Mouse (Mus musculus): ENCODE data around the gene Eml3. TPM values are rescaled to one million over a fixed set of nuclear protein-coding genes. Genes with fewer than 3 reads are reported as not detected.
A peak's percentile ranks its signal among the peaks of the same experiment; 100 is the strongest.
"Not testable (repeated sequence)": the region's sequence is repeated elsewhere in the genome, so short reads cannot be mapped to it uniquely, and the experiment has no call there.

Eml3 gene
- polyA plus RNA-seq, 1 experiment from 2014 or later: 16.8 TPM

- peak overlapping the region; percentile 93 for H3K9ac ChIP-seq (replicated peaks; ENCODE audit: low read depth, low read length)
- peak overlapping the region; percentile 83 for H3K27ac ChIP-seq (ENCODE audit: low read length)
- H3K36me3 ChIP-seq (ENCODE audit: control insufficient read depth, insufficient read depth, low read length): peaks cover 63% of the 10 kb centered on the region
- no peaks in the 10 kb centered on the region for H3K9me3 ChIP-seq (ENCODE audit: control insufficient read depth, low read depth, low read length)
- peak overlapping the region; percentile 89 for H3K4me3 ChIP-seq (ENCODE audit: low read depth, low read length)
- WGBS: under 1% methylated on average over 8 of the region's 8 CpGs
- peaks cover 10% of the 10 kb centered on the region; the same call in 1 of the 2 replicates for H3K4me1 ChIP-seq (ENCODE audit: control insufficient read depth, insufficient read depth, low read length)
- no peaks in the 10 kb centered on the region for H3K27me3 ChIP-seq (ENCODE audit: control insufficient read depth, insufficient read depth, low read length)
- peak overlapping the region; percentile 61 for H3K4me2 ChIP-seq (replicated peaks; ENCODE audit: low read depth, low read length)
- ATAC-seq (ENCODE audit: insufficient number of reproducible peaks, insufficient read depth, low FRiP score, low read depth): no peak
Measured at GRCm38 (mm10) chr19:8967373-8967743, 38.0 kb downstream of the Eml3 start.

- Histone ChIP-seq H3K9ac (replicated peaks; ENCODE audit: low read depth, low read length) (peak overlapping the region; percentile 93), H3K4me1 (ENCODE audit: control insufficient read depth, insufficient read depth, low read length) (peaks cover 10% of the 10 kb centered on the region; the same call in 1 of the 2 replicates), H3K36me3 (ENCODE audit: control insufficient read depth, insufficient read depth, low read length) (peaks cover 63% of the 10 kb centered on the region), H3K27ac (ENCODE audit: low read length) (no peak overlapping the region; the same call in 1 of the 2 replicates), H3K4me3 (ENCODE audit: low read depth, low read length) (peak overlapping the region; percentile 89), H3K9me3 (ENCODE audit: control insufficient read depth, low read depth, low read length) (no peaks in the 10 kb centered on the region), H3K4me2 (replicated peaks; ENCODE audit: low read depth, low read length) (peak overlapping the region; percentile 61), H3K27me3 (ENCODE audit: control insufficient read depth, insufficient read depth, low read length) (no peaks in the 10 kb centered on the region)
- 11% methylated on average over 9 of the region's 9 CpGs for WGBS
- no peak for ATAC-seq (ENCODE audit: insufficient number of reproducible peaks, insufficient read depth, low FRiP score, low read depth)
Measured at GRCm38 (mm10) chr19:8967893-8968292, 38.5 kb downstream of the Eml3 start.

GRCm38 (mm10) chr19:8972491-8972890 is 43.1 kb downstream of the Eml3 start:
- H3K27ac ChIP-seq (ENCODE audit: low read length); ATAC-seq (ENCODE audit: insufficient number of reproducible peaks, insufficient read depth, low FRiP score, low read depth); H3K9me3 ChIP-seq (ENCODE audit: control insufficient read depth, low read depth, low read length); H3K4me1 ChIP-seq (ENCODE audit: control insufficient read depth, insufficient read depth, low read length); H3K27me3 ChIP-seq (ENCODE audit: control insufficient read depth, insufficient read depth, low read length); H3K9ac ChIP-seq (replicated peaks; ENCODE audit: low read depth, low read length); H3K4me3 ChIP-seq (ENCODE audit: low read depth, low read length); H3K4me2 ChIP-seq (replicated peaks; ENCODE audit: low read depth, low read length): not testable (repeated sequence)
- 85% methylated on average over 8 of the region's 8 CpGs for WGBS
- peaks cover 81% of the 10 kb centered on the region for H3K36me3 ChIP-seq (ENCODE audit: control insufficient read depth, insufficient read depth, low read length)

- Histone ChIP-seq H3K36me3 (ENCODE audit: control insufficient read depth, insufficient read depth, low read length) (peaks cover 96% of the 10 kb centered on the region), H3K4me1 (ENCODE audit: control insufficient read depth, insufficient read depth, low read length) (no peaks in the 10 kb centered on the region; the same call in 1 of the 2 replicates), H3K9me3 (ENCODE audit: control insufficient read depth, low read depth, low read length) (no peaks in the 10 kb centered on the region), H3K9ac (replicated peaks; ENCODE audit: low read depth, low read length) (no peak overlapping the region), H3K4me2 (replicated peaks; ENCODE audit: low read depth, low read length) (no peak overlapping the region), H3K27ac (ENCODE audit: low read length) (no peak overlapping the region), H3K27me3 (ENCODE audit: control insufficient read depth, insufficient read depth, low read length) (no peaks in the 10 kb centered on the region), H3K4me3 (ENCODE audit: low read depth, low read length) (no peak overlapping the region)
- ATAC-seq (ENCODE audit: insufficient number of reproducible peaks, insufficient read depth, low FRiP score, low read depth): no peak
- 90% methylated on average over 1 of the region's 1 CpGs for WGBS
Measured at GRCm38 (mm10) chr19:8974638-8975037, 45.3 kb downstream of the Eml3 start.

- Histone ChIP-seq H3K4me2 (replicated peaks; ENCODE audit: low read depth, low read length) (no peak overlapping the region), H3K4me1 (ENCODE audit: control insufficient read depth, insufficient read depth, low read length) (no peaks in the 10 kb centered on the region; the same call in 1 of the 2 replicates), H3K9me3 (ENCODE audit: control insufficient read depth, low read depth, low read length) (no peaks in the 10 kb centered on the region), H3K36me3 (ENCODE audit: control insufficient read depth, insufficient read depth, low read length) (peaks cover 92% of the 10 kb centered on the region), H3K9ac (replicated peaks; ENCODE audit: low read depth, low read length) (no peak overlapping the region), H3K27ac (ENCODE audit: low read length) (no peak overlapping the region), H3K27me3 (ENCODE audit: control insufficient read depth, insufficient read depth, low read length) (no peaks in the 10 kb centered on the region), H3K4me3 (ENCODE audit: low read depth, low read length) (no peak overlapping the region)
- ATAC-seq (ENCODE audit: insufficient number of reproducible peaks, insufficient read depth, low FRiP score, low read depth): no peak
- WGBS: 91% methylated on average over 2 of the region's 2 CpGs
Measured at GRCm38 (mm10) chr19:8975491-8975890, 46.1 kb downstream of the Eml3 start.

- no peaks in the 10 kb centered on the region for H3K27me3 ChIP-seq (ENCODE audit: control insufficient read depth, insufficient read depth, low read length)
- no peaks in the 10 kb centered on the region for H3K9me3 ChIP-seq (ENCODE audit: control insufficient read depth, low read depth, low read length)
- no peak overlapping the region for H3K27ac ChIP-seq (ENCODE audit: low read length)
- H3K4me1 ChIP-seq (ENCODE audit: control insufficient read depth, insufficient read depth, low read length): no peaks in the 10 kb centered on the region; the same call in 1 of the 2 replicates
- H3K4me2 ChIP-seq (replicated peaks; ENCODE audit: low read depth, low read length): no peak overlapping the region
- H3K36me3 ChIP-seq (ENCODE audit: control insufficient read depth, insufficient read depth, low read length): peaks cover 82% of the 10 kb centered on the region
- ATAC-seq (ENCODE audit: insufficient number of reproducible peaks, insufficient read depth, low FRiP score, low read depth): peak; percentile 69; the same call in 1 of the 2 replicates
- H3K4me3 ChIP-seq (ENCODE audit: low read depth, low read length): no peak overlapping the region
- 34% methylated on average over 3 of the region's 3 CpGs for WGBS
- no peak overlapping the region for H3K9ac ChIP-seq (replicated peaks; ENCODE audit: low read depth, low read length)
Measured at GRCm38 (mm10) chr19:8976535-8976934, 47.2 kb downstream of the Eml3 start.

- ATAC-seq (ENCODE audit: insufficient number of reproducible peaks, insufficient read depth, low FRiP score, low read depth): no peak
- Histone ChIP-seq H3K9ac (replicated peaks; ENCODE audit: low read depth, low read length) (no peak overlapping the region), H3K27ac (ENCODE audit: low read length) (peak overlapping the region; percentile 45; the same call in 1 of the 2 replicates), H3K4me1 (ENCODE audit: control insufficient read depth, insufficient read depth, low read length) (peaks cover 32% of the 10 kb centered on the region), H3K9me3 (ENCODE audit: control insufficient read depth, low read depth, low read length) (no peaks in the 10 kb centered on the region), H3K4me3 (ENCODE audit: low read depth, low read length) (no peak overlapping the region), H3K4me2 (replicated peaks; ENCODE audit: low read depth, low read length) (no peak overlapping the region), H3K36me3 (ENCODE audit: control insufficient read depth, insufficient read depth, low read length) (peaks cover 40% of the 10 kb centered on the region), H3K27me3 (ENCODE audit: control insufficient read depth, insufficient read depth, low read length) (no peaks in the 10 kb centered on the region)
- WGBS: 46% methylated on average over 5 of the region's 5 CpGs
Measured at GRCm38 (mm10) chr19:8980771-8981170, 51.4 kb downstream of the Eml3 start.

GRCm38 (mm10) chr19:8981450-8982168 is 52.3 kb downstream of the Eml3 start:
- no peak overlapping the region for H3K9ac ChIP-seq (replicated peaks; ENCODE audit: low read depth, low read length)
- peaks cover 34% of the 10 kb centered on the region for H3K4me1 ChIP-seq (ENCODE audit: control insufficient read depth, insufficient read depth, low read length)
- no peak overlapping the region for H3K4me3 ChIP-seq (ENCODE audit: low read depth, low read length)
- H3K9me3 ChIP-seq (ENCODE audit: control insufficient read depth, low read depth, low read length): no peaks in the 10 kb centered on the region
- H3K27ac ChIP-seq (ENCODE audit: low read length): no peak overlapping the region
- H3K4me2 ChIP-seq (replicated peaks; ENCODE audit: low read depth, low read length): no peak overlapping the region
- no peak for ATAC-seq (ENCODE audit: insufficient number of reproducible peaks, insufficient read depth, low FRiP score, low read depth)
- no peaks in the 10 kb centered on the region for H3K27me3 ChIP-seq (ENCODE audit: control insufficient read depth, insufficient read depth, low read length)
- WGBS: 75% methylated on average over 2 of the region's 2 CpGs
- H3K36me3 ChIP-seq (ENCODE audit: control insufficient read depth, insufficient read depth, low read length): peaks cover 32% of the 10 kb centered on the region

All from stomach, embryonic 14.5 days (tissue).